Mouse (Mus musculus) right cerebral cortex, adult 18-20 months (tissue): ENCODE results near the gene Lysmd4.
A peak's percentile ranks its signal among the peaks of the same experiment; 100 is the strongest.
"Not testable (repeated sequence)": the region's sequence is repeated elsewhere in the genome, so short reads cannot be mapped to it uniquely, and the experiment has no call there.

Experiments
- DNase-seq: peaks from one replicate; pipeline ENCODE4 v3.0.0; 2022; ENCODE audit warnings: mixed read lengths

Gene Lysmd4

GRCm38 (mm10) chr7:67232504-67232903 lies 10.2 kb downstream of the Lysmd4 start:
- no peak for DNase-seq

DNA sequence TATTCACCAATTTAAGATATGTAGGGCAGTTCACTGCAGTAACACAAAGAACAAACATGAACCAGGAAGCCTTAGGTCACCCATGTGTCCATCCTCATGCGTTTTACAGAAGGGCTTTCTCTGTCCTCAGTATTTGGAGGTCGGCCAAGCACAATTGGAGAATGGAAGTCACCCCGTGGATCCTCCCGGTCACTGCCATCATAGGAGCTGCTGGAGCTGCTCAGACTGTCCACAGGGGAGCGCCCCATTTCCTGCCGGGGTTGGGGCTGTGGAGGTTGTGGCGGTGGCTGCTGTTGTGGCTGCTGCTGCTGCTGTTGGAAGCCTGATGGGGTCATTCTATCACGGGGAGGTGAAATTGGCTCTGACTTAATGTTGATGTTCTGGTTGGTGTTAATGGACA lies 12.5 kb downstream of the Lysmd4 start:
- DNase-seq, result no peak

DNA sequence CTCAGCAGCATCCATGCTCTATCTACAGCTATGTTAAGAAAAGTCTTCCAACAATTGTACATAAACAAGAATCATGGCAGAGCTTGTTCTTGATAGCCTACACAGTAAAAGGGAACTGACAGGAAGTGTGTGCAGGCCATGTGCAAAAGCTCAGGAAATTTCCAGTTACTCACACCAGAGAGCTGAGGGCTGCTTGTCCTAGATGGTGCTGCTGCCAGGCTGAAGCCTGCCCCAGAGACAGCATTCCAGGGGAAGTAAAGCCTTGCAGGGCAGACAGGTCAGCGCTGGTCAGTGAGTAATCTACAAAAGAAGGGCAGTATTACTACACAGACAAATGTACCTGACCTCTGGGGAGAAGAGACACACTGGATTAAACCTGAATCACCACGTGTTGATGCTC lies 14.0 kb downstream of the Lysmd4 start:
- no peak for DNase-seq

GRCm38 (mm10) chr7:67237752-67238151 lies 15.4 kb downstream of the Lysmd4 start:
- no peak for DNase-seq

- DNase-seq, result no peak
These were observed 19.6 kb downstream of the Lysmd4 start for GRCm38 (mm10) chr7:67241969-67242368.

DNA sequence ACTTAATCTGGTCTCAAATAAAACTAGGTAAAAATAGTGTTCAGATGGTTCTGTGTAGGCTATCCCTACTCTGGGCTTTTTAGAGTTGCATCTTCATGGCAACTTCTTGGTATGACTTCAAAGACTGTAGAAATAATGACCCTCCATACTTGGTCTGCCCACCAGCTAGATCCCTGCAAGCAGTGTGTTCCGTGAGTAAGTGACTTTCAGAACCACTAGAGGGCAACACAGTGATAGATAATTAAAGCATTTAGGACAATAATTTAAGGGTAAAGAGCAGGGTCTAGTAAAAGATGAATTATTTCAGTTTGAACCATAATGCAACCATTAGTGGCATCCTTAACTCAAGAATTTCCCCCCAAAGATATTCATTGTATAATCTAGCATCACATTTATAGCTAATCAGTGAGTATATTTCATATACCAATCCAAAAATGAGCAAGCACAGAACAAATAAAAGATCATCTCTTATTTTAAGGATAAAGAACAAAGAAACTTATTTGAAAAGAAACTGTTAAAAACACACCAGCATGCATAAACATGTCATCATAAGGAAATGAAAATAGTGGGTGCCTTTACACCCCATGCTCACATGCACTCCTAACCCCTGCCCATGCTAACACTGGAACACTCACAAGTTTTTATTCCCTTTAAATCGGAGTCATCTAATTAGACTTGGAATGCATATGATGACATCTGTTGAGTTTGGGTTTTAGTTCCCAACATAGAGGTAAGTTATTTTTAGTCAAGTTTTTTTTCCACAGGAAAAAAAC lies 21.0 kb downstream of the Lysmd4 start:
- DNase-seq, result no peak

- DNase-seq, result no peak
These were observed 21.5 kb downstream of the Lysmd4 start for GRCm38 (mm10) chr7:67243894-67244282.

GRCm38 (mm10) chr7:67245255-67245654 lies 22.9 kb downstream of the Lysmd4 start:
- no peak for DNase-seq

- no peak for DNase-seq
These were observed 23.7 kb downstream of the Lysmd4 start for GRCm38 (mm10) chr7:67246067-67246466.

DNA sequence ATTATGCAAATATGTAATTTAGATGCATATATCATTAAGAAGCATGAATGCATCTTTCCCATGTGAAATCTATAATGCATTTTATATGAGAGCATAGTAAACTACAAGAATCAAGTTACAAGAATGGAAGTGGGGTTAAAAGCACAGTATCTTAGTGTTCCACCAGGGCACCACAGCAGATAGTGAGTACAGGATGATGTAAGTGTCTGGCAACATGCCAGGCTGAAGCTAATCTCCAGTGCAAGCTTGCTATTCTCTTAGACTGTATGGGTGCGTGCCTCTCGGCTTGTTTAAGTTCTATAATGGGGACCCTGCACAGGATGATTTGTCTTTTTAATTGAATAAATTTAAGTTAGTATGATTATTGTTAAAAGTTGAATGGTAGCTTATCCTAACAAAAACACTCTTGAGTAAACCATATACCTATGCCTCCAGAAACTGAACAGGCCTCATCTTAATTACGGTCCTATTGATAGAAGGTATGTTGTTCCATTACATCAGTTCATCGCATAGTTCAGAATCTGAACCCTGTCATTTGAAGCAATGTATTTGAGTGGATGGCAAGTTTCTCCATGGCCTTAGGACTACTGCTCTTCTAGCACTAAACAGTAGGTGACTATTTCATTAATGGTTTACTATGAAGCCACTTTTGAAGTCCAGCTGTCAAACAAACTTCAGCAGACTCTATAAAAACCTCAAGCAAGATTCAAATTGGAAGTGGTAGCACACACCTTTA lies 37.7 kb downstream of the Lysmd4 start:
- DNase-seq, result peak; percentile 55

GRCm38 (mm10) chr7:67270447-67270846 lies 48.1 kb downstream of the Lysmd4 start:
- not testable (repeated sequence) for DNase-seq

- DNase-seq, result no peak
These were observed 61.2 kb downstream of the Lysmd4 start for GRCm38 (mm10) chr7:67283581-67283980.

DNA sequence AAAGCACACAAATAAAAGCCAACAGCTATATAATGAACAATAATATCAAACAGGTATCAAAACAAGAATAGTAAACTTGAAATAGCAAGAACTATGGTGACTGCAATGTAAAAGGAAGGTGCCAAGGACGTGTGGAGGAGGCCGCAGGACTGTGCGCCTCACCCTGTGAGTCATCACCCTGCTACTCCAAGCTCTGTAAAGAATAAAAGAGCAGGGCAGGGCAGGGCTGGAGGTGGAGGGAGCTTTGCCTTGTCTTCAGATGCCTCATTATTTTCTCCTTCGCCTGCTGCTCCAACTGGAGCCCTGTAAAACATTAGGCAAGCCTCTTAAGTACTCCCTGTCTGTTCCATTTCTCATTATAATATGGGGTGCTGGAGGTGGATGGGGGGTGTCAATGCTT lies 65.1 kb downstream of the Lysmd4 start:
- DNase-seq, result peak; percentile 37

- DNase-seq, result no peak
These were observed 69.0 kb downstream of the Lysmd4 start for GRCm38 (mm10) chr7:67291356-67291755.

DNA sequence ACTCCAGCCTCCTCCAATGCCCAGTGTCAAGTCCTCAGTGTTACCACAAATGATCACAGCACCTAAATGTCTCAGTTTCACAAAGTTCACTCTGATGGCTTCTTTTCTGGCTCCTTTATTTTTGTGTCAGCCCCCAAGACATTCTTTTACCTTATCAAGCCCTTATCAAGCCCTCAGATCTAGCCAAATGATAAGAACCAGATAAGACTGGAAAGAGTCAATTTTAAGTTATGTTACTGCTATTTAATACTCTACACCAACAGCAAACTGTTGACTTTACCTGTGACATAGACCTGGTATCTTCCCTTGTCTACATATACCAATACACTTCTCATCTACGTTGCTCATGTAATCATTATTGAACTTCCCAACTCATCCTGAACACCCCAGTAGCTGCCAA lies 74.1 kb downstream of the Lysmd4 start:
- no peak for DNase-seq

- DNase-seq, result no peak
These were observed 82.6 kb downstream of the Lysmd4 start for GRCm38 (mm10) chr7:67304937-67305336.

DNA sequence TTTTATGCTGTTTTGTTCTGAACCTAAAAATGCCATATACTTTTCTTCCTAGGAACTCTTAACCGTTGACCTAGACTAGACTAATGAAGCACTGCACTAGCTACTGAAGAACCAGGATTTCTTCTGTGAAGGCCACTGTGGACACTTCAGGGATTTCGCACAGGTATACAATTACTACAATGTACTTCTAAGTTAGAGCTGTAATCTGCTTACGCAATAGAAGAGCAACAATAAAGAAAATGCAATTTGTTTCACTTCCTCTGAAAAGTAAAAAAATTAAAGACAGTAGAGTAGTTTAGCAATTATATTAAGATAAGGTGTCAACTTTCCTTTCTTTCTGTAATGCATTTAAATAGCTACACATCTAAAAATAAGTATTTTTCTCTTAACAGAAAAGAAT lies 84.7 kb downstream of the Lysmd4 start:
- DNase-seq, result no peak

DNA sequence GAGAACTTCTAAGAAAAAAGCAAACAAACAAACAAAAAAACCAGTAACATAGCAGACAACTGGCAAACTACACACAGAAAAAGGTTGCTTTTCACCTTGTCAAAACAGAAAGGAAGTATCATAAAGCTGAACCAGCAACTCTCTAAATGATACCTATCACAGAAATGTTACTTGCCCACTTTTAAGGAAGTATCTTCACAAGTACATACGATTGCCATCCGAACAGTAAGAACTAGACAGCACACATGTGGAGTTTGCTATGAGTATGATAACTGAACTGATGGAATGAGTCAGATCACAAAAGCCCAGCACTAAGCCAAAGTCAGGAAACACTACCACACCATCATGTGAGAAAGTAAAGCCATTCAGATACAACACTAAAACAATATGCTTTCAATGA lies 85.8 kb downstream of the Lysmd4 start:
- DNase-seq, result no peak

GRCm38 (mm10) chr7:67310151-67310550 lies 87.8 kb downstream of the Lysmd4 start:
- DNase-seq, result no peak

GRCm38 (mm10) chr7:67313200-67313599 lies 90.9 kb downstream of the Lysmd4 start:
- DNase-seq, result no peak

DNA sequence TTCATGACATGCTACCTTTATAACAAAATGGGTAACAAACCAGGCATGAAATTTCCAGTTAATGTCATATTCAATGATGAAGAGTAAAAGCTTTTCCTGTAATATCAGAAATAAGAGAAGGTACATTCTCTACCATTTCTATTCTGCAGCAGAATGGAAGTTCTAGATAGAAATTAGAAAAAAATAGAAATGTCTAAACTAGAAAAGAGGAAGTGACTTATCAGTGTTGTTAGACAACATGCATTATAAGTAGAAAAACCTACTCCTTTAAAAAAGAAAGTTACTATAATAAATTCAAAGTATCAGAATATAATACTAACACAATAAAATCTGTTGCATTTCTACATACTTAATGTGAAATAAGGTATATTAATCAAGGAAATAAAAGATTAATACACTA lies 96.4 kb downstream of the Lysmd4 start:
- DNase-seq, result no peak

DNA sequence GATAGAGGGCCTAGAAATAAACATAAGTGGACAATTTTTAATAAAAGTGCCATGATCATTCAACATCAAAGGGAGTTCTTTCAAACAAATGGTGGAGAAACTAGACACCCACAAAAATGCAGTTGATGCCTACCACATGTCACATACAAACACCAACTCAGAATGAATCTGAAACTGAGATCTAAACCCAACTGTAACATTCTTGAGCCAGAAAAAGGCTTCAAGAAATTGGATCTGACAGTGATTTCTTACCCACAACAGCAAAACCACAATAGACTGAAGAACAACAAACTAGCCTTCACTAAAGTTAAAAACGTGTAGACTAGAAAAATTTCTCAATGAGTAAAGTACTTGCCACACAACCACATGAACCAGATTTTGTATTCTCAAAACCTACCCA lies 98.0 kb downstream of the Lysmd4 start:
- DNase-seq, result no peak

DNA sequence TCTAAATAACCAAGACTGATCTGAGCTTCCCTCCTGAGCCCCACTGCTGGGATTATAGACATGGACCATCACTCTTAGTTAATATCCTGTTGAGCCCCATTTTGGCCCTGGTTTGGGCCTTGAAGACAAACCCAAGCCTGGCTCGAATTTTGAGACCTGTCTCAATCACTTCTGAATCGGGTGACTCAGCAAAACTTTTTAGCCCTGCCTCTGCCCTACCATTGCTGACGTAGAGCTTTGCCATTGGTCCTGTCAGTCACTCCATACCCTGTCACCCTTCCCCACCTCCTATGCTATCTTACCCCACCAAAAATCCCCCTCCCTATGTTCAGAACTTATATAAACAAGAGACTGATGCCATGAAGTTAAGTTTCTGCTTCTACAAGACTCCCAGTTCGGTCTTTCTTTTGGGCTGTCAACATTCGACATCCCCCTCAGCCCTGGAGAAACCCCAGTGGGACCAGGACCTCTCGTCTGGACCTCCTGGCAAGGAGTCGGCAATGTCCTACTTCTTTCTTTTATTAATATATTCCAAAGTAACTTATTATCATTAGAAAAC lies 119.8 kb downstream of the Lysmd4 start:
- no peak for DNase-seq

DNA sequence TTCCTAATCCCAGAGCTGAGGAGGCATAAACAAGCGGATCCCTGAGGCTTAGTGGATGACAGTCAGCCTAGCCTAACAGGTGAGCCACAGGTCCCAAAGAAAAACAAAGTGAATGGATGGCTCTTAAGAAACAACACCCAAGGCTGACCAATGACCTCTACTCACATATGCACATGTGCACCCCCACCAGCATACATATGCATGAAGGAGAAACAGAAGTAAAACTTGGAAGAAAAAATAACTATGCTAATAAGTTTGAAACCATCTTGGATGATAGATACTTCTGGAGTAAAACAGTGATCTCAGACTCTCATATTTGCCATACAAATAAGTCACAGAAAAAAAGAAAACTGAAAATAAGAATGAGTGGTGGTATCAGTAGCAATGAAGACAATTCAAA lies 122.1 kb downstream of the Lysmd4 start:
- no peak for DNase-seq
